Mouse (Mus musculus): ENCODE measurements around the gene Zfp738.
"Not testable (repeated sequence)": the region's sequence is repeated elsewhere in the genome, so short reads cannot be mapped to it uniquely, and the experiment has no call there.

The Zfp738 gene

GRCm38 (mm10) chr13:67686971-67687370 is at the start of gene Zfp738:
Zfp738 (minus strand) TSS chr13:67687071.
- no peak for DNase-seq (ENCODE audit: low read depth, low spot score)

GRCm38 (mm10) chr13:67734391-67734790 is 47.5 kb upstream of the Zfp738 start:
- not testable (repeated sequence) for DNase-seq (ENCODE audit: low read depth, low spot score)

GRCm38 (mm10) chr13:67729441-67729840 is 42.6 kb upstream of the Zfp738 start:
- DNase-seq (ENCODE audit: low read depth, low spot score) = not testable (repeated sequence)

- DNase-seq (ENCODE audit: low read depth, low spot score) = no peak
These were observed 41.9 kb upstream of the Zfp738 start, which contains the start of gene Zfp65 for GRCm38 (mm10) chr13:67728641-67729318. Zfp65 (minus strand) TSS chr13:67729173.

GRCm38 (mm10) chr13:67728106-67728505 is 41.2 kb upstream of the Zfp738 start:
- no peak for DNase-seq (ENCODE audit: low read depth, low spot score)

GRCm38 (mm10) chr13:67725331-67725730 is 38.5 kb upstream of the Zfp738 start:
- DNase-seq (ENCODE audit: low read depth, low spot score) = not testable (repeated sequence)

GRCm38 (mm10) chr13:67723848-67724479 is 37.1 kb upstream of the Zfp738 start:
- no peak for DNase-seq (ENCODE audit: low read depth, low spot score)

GRCm38 (mm10) chr13:67683841-67684240 is 3.0 kb downstream of the Zfp738 start:
- DNase-seq (ENCODE audit: low read depth, low spot score) = not testable (repeated sequence)

GRCm38 (mm10) chr13:67682959-67683735 is 3.7 kb downstream of the Zfp738 start:
- DNase-seq (ENCODE audit: low read depth, low spot score) = peak; percentile 54

- no peak for DNase-seq (ENCODE audit: low read depth, low spot score)
These were observed 12.0 kb downstream of the Zfp738 start for GRCm38 (mm10) chr13:67674902-67675301.

GRCm38 (mm10) chr13:67652496-67652895 is 34.4 kb downstream of the Zfp738 start:
- peak; percentile 3 for DNase-seq (ENCODE audit: low read depth, low spot score)

- DNase-seq (ENCODE audit: low read depth, low spot score) = peak; percentile 54
These were observed 49.4 kb downstream of the Zfp738 start, which contains the start of the genes Gm49345 and Zfp729a for GRCm38 (mm10) chr13:67637294-67638007. Gm49345 (minus strand) TSS chr13:67637769. Zfp729a (minus strand) TSS chr13:67637791.

- no peak for DNase-seq (ENCODE audit: low read depth, low spot score)
These were observed 76.8 kb downstream of the Zfp738 start for GRCm38 (mm10) chr13:67610108-67610507.

GRCm38 (mm10) chr13:67609066-67609876 is 77.6 kb downstream of the Zfp738 start, which contains the start of gene Zfp729b:
Zfp729b (minus strand) TSS chr13:67609707.
- peak; percentile 79 for DNase-seq (ENCODE audit: low read depth, low spot score)

Measured in WW6 (cell line).